Mouse (Mus musculus): Measurements from ENCODE around the gene E130114P18Rik.
A peak's percentile ranks its signal among the peaks of the same experiment; 100 is the strongest.

The E130114P18Rik gene

GRCm38 (mm10) chr4:97775494-97776265 is 2.2 kb downstream of the E130114P18Rik start:
- DNase-seq, result no peak

- peak; percentile 83 for DNase-seq
Observed at GRCm38 (mm10) chr4:97775059-97775458, 2.8 kb downstream of the E130114P18Rik start.

- DNase-seq, result no peak
Observed at GRCm38 (mm10) chr4:97774446-97774950, 3.4 kb downstream of the E130114P18Rik start.

GRCm38 (mm10) chr4:97773791-97774190 is 4.1 kb downstream of the E130114P18Rik start:
- DNase-seq, result no peak

- peak; percentile 97 for DNase-seq
Observed at GRCm38 (mm10) chr4:97773110-97773593, 4.7 kb downstream of the E130114P18Rik start.

- no peak for DNase-seq
Observed at GRCm38 (mm10) chr4:97772641-97773040, 5.2 kb downstream of the E130114P18Rik start, which contains the start of gene Nfia. Gene Nfia, plus strand, starts transcription at chr4:97772734.

- peak; percentile 99 for DNase-seq
Observed at GRCm38 (mm10) chr4:97772084-97772484, 5.8 kb downstream of the E130114P18Rik start.

- no peak for DNase-seq
Observed at GRCm38 (mm10) chr4:97771426-97771825, 6.5 kb downstream of the E130114P18Rik start.

- no peak for DNase-seq
Observed at GRCm38 (mm10) chr4:97769861-97770260, 8.0 kb downstream of the E130114P18Rik start.

- DNase-seq, result no peak
Observed at GRCm38 (mm10) chr4:97767516-97767915, 10.4 kb downstream of the E130114P18Rik start.

GRCm38 (mm10) chr4:97767025-97767424 is 10.9 kb downstream of the E130114P18Rik start:
- no peak for DNase-seq

- no peak for DNase-seq
Observed at GRCm38 (mm10) chr4:97766100-97766499, 11.8 kb downstream of the E130114P18Rik start.

- peak; percentile 87 for DNase-seq
Observed at GRCm38 (mm10) chr4:97765341-97766020, 12.4 kb downstream of the E130114P18Rik start.

GRCm38 (mm10) chr4:97764616-97765015 is 13.3 kb downstream of the E130114P18Rik start:
- no peak for DNase-seq

GRCm38 (mm10) chr4:97758661-97759060 is 19.2 kb downstream of the E130114P18Rik start:
- no peak for DNase-seq

GRCm38 (mm10) chr4:97757978-97758461 is 19.9 kb downstream of the E130114P18Rik start:
- DNase-seq, result no peak

GRCm38 (mm10) chr4:97757207-97757977 is 20.5 kb downstream of the E130114P18Rik start:
- peak; percentile 67 for DNase-seq

- peak; percentile 81 for DNase-seq
Observed at GRCm38 (mm10) chr4:97754241-97754640, 23.6 kb downstream of the E130114P18Rik start.

- DNase-seq, result no peak
Observed at GRCm38 (mm10) chr4:97753521-97753920, 24.4 kb downstream of the E130114P18Rik start.

- DNase-seq, result no peak
Observed at GRCm38 (mm10) chr4:97752276-97753010, 25.4 kb downstream of the E130114P18Rik start.

- peak; percentile 78 for DNase-seq
Observed at GRCm38 (mm10) chr4:97751483-97752251, 26.2 kb downstream of the E130114P18Rik start.
